Mouse (Mus musculus): ENCODE results near the gene H3f3a.

GRCm38 (mm10) chr1:180858763-180859162 lies 45.0 kb upstream of the H3f3a start:
- TF ChIP-seq CTCF (IDR thresholded peaks at IDR 0.05) (no peak), EP300 (IDR thresholded peaks at IDR 0.05) (no peak)

All from lung, postnatal 0 days (tissue).